Mouse (Mus musculus) liver, adult 2 months (tissue): Measurements from ENCODE around the gene Tspan11.

ENCODE experiments used
- CTCF ChIP-seq: fragments of 200-500 bp; IDR thresholded peaks from 2 replicates; pipeline ENCODE4 v1.5.1; 2011; ENCODE audit warnings: low read depth, low read length, control low read depth
- POLR2A ChIP-seq: fragments of 200-500 bp; IDR thresholded peaks from 2 replicates; pipeline ENCODE4 v1.6.1; 2011; ENCODE audit warnings: low read length, control low read depth; ENCODE audit not compliant: insufficient read depth; ENCODE audit errors: extremely low read depth

- TF ChIP-seq CTCF (no peak), POLR2A (no peak)
These were observed 33.4 kb upstream of the Tspan11 start for GRCm38 (mm10) chr6:127853771-127854687.
